Mouse (Mus musculus) heart, adult 11 months (tissue): ENCODE measurements around the gene Sec24c.

Experiments used
- DNase-seq: peaks from one replicate; pipeline ENCODE4 v3.0.0; 2022

The Sec24c gene

GRCm38 (mm10) chr14:20674064-20674833 lies at the start of gene Sec24c:
Gene Sec24c, plus strand, starts transcription at chr14:20674308.
- DNase-seq, result peak; percentile 99

DNA sequence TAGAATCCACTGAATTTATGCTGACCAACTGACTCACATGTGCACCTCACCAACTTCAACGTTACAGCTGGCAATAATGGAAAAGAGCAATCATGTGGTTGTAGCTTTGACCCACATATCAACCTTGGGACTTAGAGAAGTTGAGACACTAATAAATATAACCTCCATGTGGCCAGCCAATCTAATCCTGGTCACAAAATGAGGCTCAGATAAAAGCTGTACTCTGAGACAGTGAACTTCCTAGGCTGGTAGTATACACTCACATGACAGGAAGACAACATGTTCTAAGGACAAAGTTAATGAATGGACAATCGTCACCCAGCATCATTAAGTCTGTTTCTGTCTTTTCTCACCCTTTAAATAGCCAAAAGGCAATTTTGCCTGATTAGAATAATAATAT lies 47.7 kb upstream of the Sec24c start:
- DNase-seq, result peak; percentile 14

GRCm38 (mm10) chr14:20626971-20627370 lies 47.1 kb upstream of the Sec24c start:
- peak; percentile 85 for DNase-seq

DNA sequence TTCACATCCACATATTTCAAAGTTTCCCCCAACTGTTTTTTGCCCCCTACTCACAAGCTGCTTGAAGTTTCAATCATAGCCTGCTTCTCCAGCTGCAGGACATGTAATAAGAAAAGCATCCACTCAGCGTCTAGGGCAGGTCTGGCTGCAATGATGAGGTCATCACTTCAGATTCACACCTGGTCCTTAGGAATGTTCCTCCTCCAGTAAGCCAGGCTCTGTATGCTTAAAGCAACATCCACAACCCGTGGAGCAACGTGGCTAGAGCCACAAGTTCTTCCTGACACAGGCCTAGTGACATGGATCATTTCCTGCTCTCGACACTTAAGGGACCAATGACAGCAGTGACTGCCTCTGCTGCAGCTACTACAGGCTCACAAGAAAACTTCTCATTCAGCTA lies 42.9 kb upstream of the Sec24c start:
- peak; percentile 49 for DNase-seq

- DNase-seq, result peak; percentile 73
Measured at GRCm38 (mm10) chr14:20635546-20635945, 38.6 kb upstream of the Sec24c start.

DNA sequence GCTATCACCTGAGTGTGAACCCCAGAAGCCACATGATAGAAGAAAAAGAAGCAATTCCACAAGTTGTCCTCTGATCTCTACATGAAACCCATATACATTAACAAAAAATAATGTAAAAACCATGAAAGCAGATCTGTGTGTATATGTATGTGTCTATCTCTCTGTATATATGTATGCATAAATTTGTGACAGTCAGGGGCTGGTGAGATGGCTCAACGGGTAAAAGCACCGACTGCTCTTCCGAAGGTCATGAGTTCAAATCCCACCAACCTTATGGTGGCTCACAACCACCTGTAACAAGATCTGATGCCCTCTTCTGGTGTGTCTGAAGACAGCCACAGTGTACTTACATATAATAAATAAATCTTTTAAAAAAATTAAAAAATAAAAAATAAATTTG lies 37.1 kb upstream of the Sec24c start:
- DNase-seq, result peak; percentile 76

DNA sequence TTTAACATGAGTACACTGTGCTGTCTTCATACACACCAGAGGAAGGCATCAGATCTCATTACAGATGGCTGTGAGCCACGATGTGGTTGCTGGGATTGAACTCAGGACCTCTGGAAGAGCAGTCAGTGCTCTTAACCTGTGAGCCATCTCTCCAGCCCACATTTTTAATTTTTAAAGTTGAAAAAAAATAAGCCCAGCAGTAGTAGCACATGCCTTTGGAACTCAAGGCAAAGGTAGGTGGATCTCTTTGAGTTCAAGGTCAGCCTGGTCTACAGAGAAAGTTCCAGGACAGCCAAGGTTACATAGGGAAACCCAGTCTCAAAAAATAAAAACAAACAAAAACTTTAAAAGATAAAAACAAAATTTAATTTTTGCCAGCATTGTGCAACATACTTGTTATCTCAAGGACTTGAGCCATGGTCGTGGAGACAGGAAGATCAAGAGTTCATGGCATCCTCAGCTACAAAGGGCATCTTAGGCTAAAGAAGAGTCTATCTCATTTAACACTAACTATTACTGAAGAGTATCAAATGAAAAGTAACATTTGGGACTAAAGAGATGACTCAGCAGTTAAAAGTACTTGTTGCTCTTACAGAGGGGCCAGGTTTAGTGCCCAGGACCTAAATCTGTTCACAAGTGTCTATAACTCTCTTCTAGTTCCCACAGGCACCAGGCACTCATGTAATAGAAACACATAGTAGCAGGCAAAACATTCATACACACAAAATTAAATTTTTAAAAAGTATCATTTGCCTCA lies 36.1 kb upstream of the Sec24c start:
- DNase-seq, result peak; percentile 51

- peak; percentile 63 for DNase-seq
Measured at GRCm38 (mm10) chr14:20638702-20639101, 35.4 kb upstream of the Sec24c start.

GRCm38 (mm10) chr14:20639918-20640619 lies 34.0 kb upstream of the Sec24c start:
- DNase-seq, result no peak

- DNase-seq, result peak; percentile 100
Measured at GRCm38 (mm10) chr14:20640644-20641437, 33.3 kb upstream of the Sec24c start, which contains the start of gene Usp54. Gene Usp54, minus strand, starts transcription at chr14:20641063.

GRCm38 (mm10) chr14:20641438-20641875 lies 32.7 kb upstream of the Sec24c start:
- no peak for DNase-seq

DNA sequence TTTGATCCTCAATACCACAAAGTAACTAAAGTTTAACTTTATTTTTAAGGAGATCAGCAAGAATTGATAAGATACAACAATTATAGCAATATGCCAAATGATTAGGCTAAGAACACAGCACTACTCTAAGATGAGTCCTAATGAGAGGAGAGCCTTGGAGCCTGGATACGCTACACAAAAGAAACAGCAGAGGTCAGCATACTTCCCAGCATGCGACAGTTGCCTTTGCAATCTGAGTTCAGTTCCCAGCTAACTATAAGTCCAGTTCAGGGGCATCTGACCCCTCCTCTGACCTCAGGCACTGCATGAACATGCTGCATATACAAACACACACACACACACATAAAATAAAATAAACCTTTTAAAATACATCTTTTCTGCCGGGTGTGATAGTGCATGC lies 28.6 kb upstream of the Sec24c start:
- peak; percentile 56 for DNase-seq

GRCm38 (mm10) chr14:20646381-20646780 lies 27.7 kb upstream of the Sec24c start:
- DNase-seq, result peak; percentile 24

GRCm38 (mm10) chr14:20651000-20651399 lies 23.1 kb upstream of the Sec24c start:
- DNase-seq, result peak; percentile 96

GRCm38 (mm10) chr14:20651722-20652256 lies 22.3 kb upstream of the Sec24c start:
- DNase-seq, result peak; percentile 91

- peak; percentile 92 for DNase-seq
Measured at GRCm38 (mm10) chr14:20654690-20655421, 19.3 kb upstream of the Sec24c start.

- DNase-seq, result peak; percentile 90
Measured at GRCm38 (mm10) chr14:20655731-20656130, 18.4 kb upstream of the Sec24c start.

DNA sequence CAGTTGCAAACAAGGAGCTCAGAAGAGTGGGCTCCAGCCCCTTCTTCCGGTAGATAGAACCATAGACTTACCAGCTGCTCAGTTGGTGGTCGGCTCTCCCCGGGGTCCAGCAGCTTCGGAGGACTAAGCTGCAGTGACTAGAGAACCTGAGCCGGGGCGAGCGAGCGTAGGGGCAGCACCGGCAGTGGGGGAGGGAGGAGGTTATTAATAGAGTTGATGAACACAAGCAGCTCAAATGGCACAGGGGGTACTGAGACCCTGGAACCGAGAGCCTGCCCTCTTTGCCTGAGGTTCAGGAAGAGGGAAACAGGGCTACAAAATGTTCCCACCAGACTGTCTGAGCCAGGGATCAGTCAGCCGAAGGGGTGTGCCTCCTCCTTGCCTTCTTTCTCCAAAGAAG lies 17.7 kb upstream of the Sec24c start, which contains the start of gene Myoz1:
Gene Myoz1, minus strand, starts transcription at position 180 of the 400 bp plus-strand sequence.
- DNase-seq, result peak; percentile 89

- peak; percentile 89 for DNase-seq
Measured at GRCm38 (mm10) chr14:20658326-20658725, 15.8 kb upstream of the Sec24c start.

DNA sequence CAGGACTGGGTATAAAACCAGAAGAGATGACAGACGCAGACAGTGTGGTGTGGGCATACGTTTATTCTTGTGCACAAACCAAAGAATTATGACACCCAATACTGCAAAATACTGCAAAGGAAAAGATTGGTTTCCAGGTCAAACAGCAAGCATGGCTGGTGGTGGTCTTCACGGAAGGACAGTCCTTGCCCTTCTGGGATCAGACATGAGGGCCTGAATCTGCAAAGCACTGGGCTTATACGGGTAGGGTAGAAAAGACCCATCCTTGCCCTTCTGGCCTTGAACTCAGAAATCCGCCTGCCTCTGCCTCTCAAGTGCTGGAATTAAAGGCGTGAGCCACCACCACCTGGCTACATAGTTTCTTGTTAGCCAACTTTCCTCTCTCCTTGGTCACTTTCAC lies 15.2 kb upstream of the Sec24c start:
- DNase-seq, result no peak

- DNase-seq, result no peak
Measured at GRCm38 (mm10) chr14:20659687-20660086, 14.4 kb upstream of the Sec24c start.
